Mouse (Mus musculus) cerebellum, postnatal 25 days (tissue): ENCODE data around the gene Midn.

ENCODE experiments used
- DNase-seq, 2 experiments: peaks; one replicate each; pipeline ENCODE4 v3.0.0; 2021; ENCODE audit warnings: mixed read lengths in 2 of 2

Midn gene

GRCm38 (mm10) chr10:80196167-80196566, 48.1 kb downstream of the Midn start:
- DNase-seq = no peak

- no peak for DNase-seq
These were observed 48.9 kb downstream of the Midn start for GRCm38 (mm10) chr10:80196778-80197581.

- DNase-seq = peak; percentile 80 to 90
These were observed 51.5 kb downstream of the Midn start for GRCm38 (mm10) chr10:80199440-80200008.

- no peak for DNase-seq
These were observed 52.4 kb downstream of the Midn start for GRCm38 (mm10) chr10:80200485-80200884.

GRCm38 (mm10) chr10:80204055-80204454, 56.0 kb downstream of the Midn start:
- no peak for DNase-seq

GRCm38 (mm10) chr10:80207201-80207600, 59.1 kb downstream of the Midn start:
- DNase-seq = no peak

- no peak for DNase-seq
These were observed 59.6 kb downstream of the Midn start for GRCm38 (mm10) chr10:80207676-80208075.
